Mouse (Mus musculus) lung, postnatal 0 days (tissue): ENCODE measurements at regions not wholly inside any gene's neighbourhood (a gene's known extent, or its start where the extent isn't known, plus 50 kb on each side); places are given as distances from the start of the nearest gene placed in this dataset.
A peak's percentile ranks its signal among the peaks of the same experiment; 100 is the strongest.

Source experiments
- ATAC-seq: fragments of 200-750 bp; cut with Nextera tagmentation; 2 replicates; pipeline ENCODE4 v1.8.0; 2017; ENCODE audit warnings: moderate library complexity
- DNase-seq: peaks from one replicate; pipeline ENCODE4 v3.0.0-alpha.2; 2016; ENCODE audit warnings: low spot score
- H3K27ac ChIP-seq: fragments of 300-500 bp; sonication (generic); 2 replicates; pipeline ENCODE4 v1.5.1; 2014; ENCODE audit warnings: antibody characterized with exemption, mild to moderate bottlenecking, low read length, mixed read lengths
- H3K27me3 ChIP-seq: fragments of 300-500 bp; sonication (generic); replicated peaks from 2 replicates; pipeline ENCODE4 v1.6.1; 2014; ENCODE audit warnings: low read length, mixed read lengths; ENCODE audit not compliant: insufficient read depth
- H3K36me3 ChIP-seq: fragments of 300-500 bp; sonication (generic); 2 replicates; pipeline ENCODE4 v1.6.1; 2014; ENCODE audit warnings: low read length, mixed read lengths; ENCODE audit not compliant: insufficient read depth
- H3K4me1 ChIP-seq: fragments of 300-500 bp; sonication (generic); 2 replicates; pipeline ENCODE4 v1.6.1; 2014; ENCODE audit warnings: antibody characterized with exemption, low read depth, low read length, mixed read lengths; ENCODE audit not compliant: insufficient read depth
- H3K4me2 ChIP-seq: fragments of 300-500 bp; sonication (generic); replicated peaks from 2 replicates; pipeline ENCODE4 v1.6.1; 2014; ENCODE audit warnings: low read depth, mild to moderate bottlenecking, low read length, moderate library complexity, mixed read lengths
- H3K4me3 ChIP-seq: fragments of 300-500 bp; sonication (generic); 2 replicates; pipeline ENCODE4 v1.5.1; 2014; ENCODE audit warnings: low read depth, low read length
- H3K9ac ChIP-seq: fragments of 300-500 bp; sonication (generic); replicated peaks from 2 replicates; pipeline ENCODE4 v1.6.1; 2014; ENCODE audit warnings: low read depth, mild to moderate bottlenecking
- H3K9me3 ChIP-seq: fragments of 300-500 bp; sonication (generic); 2 replicates; pipeline ENCODE4 v1.6.1; 2016; ENCODE audit warnings: low read length, mixed read lengths
- CTCF ChIP-seq: IDR thresholded peaks from 2 replicates; pipeline ENCODE4 v1.5.1; 2016; ENCODE audit warnings: antibody characterized with exemption, mild to moderate bottlenecking
- EP300 ChIP-seq: IDR thresholded peaks from 2 replicates; pipeline ENCODE4 v1.6.1; 2016; ENCODE audit warnings: antibody characterized with exemption, mild to moderate bottlenecking, control low read depth
- WGBS: fragments of 180-500 bp; shearing (Covaris S2); extraction: QIAGEN DNeasy Blood & Tissue Kit; methylation state at CpG from one replicate; pipeline ENCODE4 v1.1.7; 2014; 5-methylcytosine and 5-hydroxymethylcytosine counted together

DNA sequence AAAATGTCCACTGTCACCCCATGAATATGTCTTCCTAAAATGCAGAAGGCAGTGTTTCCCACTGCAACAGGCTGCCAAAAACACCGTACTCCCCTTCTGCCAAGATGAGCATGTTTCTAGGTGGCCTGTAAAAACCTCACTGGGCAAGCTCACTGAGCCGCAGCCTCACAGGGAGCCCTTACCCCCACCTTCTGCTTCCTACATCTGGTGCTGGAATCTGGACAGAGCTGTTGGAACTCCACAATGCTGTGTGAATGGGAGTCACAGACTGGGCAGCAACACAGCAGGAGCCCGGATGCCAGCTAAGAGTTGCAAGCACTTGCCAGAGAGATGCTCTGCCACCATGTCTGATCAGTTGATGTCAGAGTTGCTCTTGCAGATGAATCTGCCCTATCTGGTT is 230.6 kb downstream of the Cbln4 start:
- no peak overlapping the region for H3K27ac ChIP-seq
- H3K36me3 ChIP-seq = no peaks in the 10 kb centered on the region
- DNase-seq (no peak), ATAC-seq (no peak)
- no peak overlapping the region for H3K4me2 ChIP-seq
- TF ChIP-seq EP300 = no peak
- no peak for TF ChIP-seq CTCF
- H3K9me3 ChIP-seq = no peaks in the 10 kb centered on the region
- H3K4me1 ChIP-seq = no peaks in the 10 kb centered on the region
- H3K9ac ChIP-seq = no peak overlapping the region
- WGBS = 82% methylated on average over 3 of the region's 3 CpGs
- no peak overlapping the region for H3K4me3 ChIP-seq
- no peaks in the 10 kb centered on the region for H3K27me3 ChIP-seq

DNA sequence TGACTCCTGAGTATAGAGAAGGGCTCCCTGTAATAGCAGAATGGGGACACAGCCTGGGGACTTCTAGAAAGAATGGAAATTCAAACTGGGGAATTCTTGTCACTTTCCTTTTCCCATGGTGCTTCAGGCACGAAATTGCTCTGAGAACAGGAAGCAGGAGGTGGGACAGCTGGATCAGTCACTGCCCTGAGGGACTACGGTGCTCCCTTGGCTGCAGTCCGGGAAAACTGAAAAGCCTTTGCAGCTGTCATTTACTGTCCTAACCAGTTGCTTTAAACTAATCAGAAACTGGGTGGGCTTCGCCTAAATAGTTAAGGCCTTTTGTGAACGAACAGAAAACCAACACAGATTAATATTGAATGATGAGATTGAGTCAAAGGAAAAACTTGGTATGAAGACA is 237.9 kb downstream of the Cbln4 start:
- no peak overlapping the region for H3K27ac ChIP-seq
- H3K9ac ChIP-seq = no peak overlapping the region
- no peaks in the 10 kb centered on the region for H3K4me1 ChIP-seq
- ATAC-seq (no peak), DNase-seq (no peak)
- TF ChIP-seq EP300 (no peak), CTCF (no peak)
- 57% methylated on average over 5 of the region's 5 CpGs for WGBS
- no peaks in the 10 kb centered on the region for H3K36me3 ChIP-seq
- H3K4me3 ChIP-seq = no peak overlapping the region
- H3K4me2 ChIP-seq = no peak overlapping the region
- no peaks in the 10 kb centered on the region for H3K9me3 ChIP-seq
- H3K27me3 ChIP-seq = no peaks in the 10 kb centered on the region

DNA sequence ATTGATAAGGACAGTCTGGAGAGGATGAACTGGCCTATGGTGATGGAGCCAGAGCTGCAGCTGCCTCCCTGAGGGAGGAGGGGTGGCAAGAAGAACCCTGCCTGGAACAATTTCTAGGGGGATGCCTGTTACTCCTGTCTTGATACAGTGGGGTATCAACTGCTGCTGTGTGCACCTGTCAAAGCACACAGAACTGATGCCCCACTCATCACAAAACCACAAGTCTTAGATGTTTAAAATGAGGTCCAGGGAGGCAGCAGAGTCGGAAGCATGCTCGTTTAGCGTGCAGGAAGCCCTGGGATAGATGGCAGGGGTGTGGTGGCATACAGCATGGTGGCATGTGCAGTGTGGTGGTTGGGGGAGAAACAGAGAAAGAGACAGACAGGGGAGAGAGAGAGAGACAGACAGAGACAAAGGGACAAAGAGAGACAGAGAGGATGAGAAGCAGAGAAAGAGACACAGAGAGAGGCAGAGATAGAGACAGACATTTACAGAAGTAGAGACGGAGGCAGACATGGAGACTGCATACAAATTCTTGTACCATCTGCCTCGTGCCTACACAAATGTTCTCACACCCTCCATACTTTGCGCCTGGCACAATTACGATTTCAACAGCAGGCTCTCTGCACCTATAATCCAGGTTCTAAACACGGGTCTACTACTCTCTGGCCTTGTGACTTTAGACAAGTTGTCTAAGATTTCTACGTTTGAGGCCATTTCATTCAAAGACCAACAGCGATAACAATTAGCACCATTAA is 242.6 kb downstream of the Cbln4 start:
- WGBS = 75% methylated on average over 10 of the region's 10 CpGs
- ATAC-seq (no peak), DNase-seq (no peak)
- Histone ChIP-seq H3K9ac (no peak overlapping the region), H3K36me3 (no peaks in the 10 kb centered on the region), H3K27me3 (no peaks in the 10 kb centered on the region), H3K4me2 (no peak overlapping the region), H3K27ac (no peak overlapping the region), H3K4me3 (no peak overlapping the region), H3K4me1 (no peaks in the 10 kb centered on the region), H3K9me3 (no peaks in the 10 kb centered on the region)
- TF ChIP-seq EP300 (no peak), CTCF (no peak)

DNA sequence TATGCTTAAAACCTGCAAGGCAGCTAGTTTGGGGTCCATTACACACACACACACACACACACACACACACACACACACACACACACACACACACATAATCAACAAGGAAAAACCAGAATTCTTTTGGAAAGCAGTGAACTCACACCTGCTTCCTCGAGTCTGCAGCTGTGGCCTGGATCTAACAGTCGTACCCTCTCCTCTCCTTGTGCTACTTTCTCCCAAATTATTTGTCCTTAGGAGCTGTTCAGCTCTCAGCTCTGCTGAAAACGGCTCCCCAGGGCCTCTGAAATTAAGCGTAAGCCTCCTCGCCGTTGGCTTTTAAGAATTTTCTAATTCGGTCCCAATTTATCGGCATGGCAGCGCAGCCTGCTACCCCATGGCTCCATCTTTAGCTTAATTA is 243.9 kb downstream of the Cbln4 start:
- Histone ChIP-seq H3K4me1 (no peaks in the 10 kb centered on the region), H3K27me3 (no peaks in the 10 kb centered on the region), H3K27ac (no peak overlapping the region), H3K4me3 (no peak overlapping the region), H3K36me3 (no peaks in the 10 kb centered on the region), H3K4me2 (no peak overlapping the region), H3K9ac (no peak overlapping the region), H3K9me3 (no peaks in the 10 kb centered on the region)
- TF ChIP-seq EP300 = no peak
- no peak for TF ChIP-seq CTCF
- WGBS = 61% methylated on average over 9 of the region's 9 CpGs
- ATAC-seq = no peak
- DNase-seq = no peak

DNA sequence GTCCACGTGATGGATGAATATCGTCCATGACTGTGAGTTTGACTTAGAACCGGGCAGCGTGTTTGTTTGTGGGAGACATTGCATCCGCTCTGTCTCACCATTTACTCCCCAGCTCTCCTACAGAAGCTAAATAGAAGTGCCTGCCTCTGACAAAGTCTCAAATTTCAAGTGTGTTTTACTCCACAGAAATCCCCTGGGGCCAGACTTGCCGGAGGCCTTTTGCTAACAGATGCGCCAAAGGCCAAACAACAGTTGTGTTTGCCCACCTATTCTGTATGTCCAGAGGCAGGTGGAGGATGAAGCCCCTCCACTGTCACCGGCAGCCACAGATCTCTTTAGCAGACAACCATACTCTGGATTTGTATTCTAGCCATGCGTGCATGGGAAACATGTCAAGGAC is 252.6 kb downstream of the Cbln4 start:
- WGBS = 39% methylated on average over 9 of the region's 9 CpGs
- no peak overlapping the region for H3K4me2 ChIP-seq
- TF ChIP-seq EP300 (no peak), CTCF (no peak)
- DNase-seq = no peak
- no peaks in the 10 kb centered on the region for H3K36me3 ChIP-seq
- H3K9me3 ChIP-seq = no peaks in the 10 kb centered on the region
- no peak for ATAC-seq
- no peaks in the 10 kb centered on the region for H3K4me1 ChIP-seq
- no peaks in the 10 kb centered on the region for H3K27me3 ChIP-seq
- no peak overlapping the region for H3K27ac ChIP-seq
- H3K9ac ChIP-seq = no peak overlapping the region
- H3K4me3 ChIP-seq = no peak overlapping the region

DNA sequence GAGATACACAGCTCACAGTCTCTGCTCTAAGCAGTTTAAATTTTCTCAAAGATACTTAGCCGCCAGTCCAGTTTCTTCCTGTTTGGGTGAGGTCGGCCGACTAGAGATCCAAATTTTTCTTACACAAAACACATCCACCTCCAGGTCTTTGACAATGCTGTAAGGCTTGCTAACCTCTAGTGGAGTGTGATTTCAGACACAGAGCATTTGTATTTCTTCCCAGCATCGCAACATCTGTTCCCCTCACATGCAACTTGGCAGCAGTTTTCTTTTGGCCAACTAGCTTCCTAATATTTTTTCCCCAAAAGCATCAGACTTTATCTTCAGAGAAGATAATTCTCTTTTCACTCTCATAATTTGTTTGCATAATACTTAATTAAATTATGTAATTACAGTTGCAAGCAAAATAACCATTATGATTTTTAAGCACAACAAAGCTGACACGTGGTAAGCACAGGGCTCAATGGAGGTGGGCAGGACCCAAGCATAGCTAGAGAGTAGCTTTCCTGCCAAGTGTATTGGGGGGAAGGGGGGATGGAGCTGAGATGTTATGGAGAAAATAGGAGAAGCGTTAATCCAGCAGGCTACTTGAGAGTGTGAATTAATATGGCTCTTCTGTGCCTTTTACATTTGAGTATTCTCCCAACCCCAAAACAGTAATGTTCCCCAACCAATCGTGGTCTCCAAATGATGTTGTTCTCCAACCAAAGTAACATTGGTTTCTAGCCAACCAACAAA is 276.9 kb downstream of the Cbln4 start:
- Histone ChIP-seq H3K4me3 (no peak overlapping the region), H3K9ac (no peak overlapping the region), H3K9me3 (no peaks in the 10 kb centered on the region), H3K27me3 (no peaks in the 10 kb centered on the region), H3K36me3 (no peaks in the 10 kb centered on the region), H3K27ac (no peak overlapping the region), H3K4me1 (no peaks in the 10 kb centered on the region), H3K4me2 (no peak overlapping the region)
- WGBS = 53% methylated on average over 7 of the region's 7 CpGs
- TF ChIP-seq CTCF (no peak), EP300 (no peak)
- ATAC-seq = no peak
- peak; percentile 6 for DNase-seq
